Mouse (Mus musculus): ENCODE data around the gene Smim4.

Gene Smim4

GRCm38 (mm10) chr14:31114011-31114410 is 14.7 kb downstream of the Smim4 start:
- no peak for DNase-seq

GRCm38 (mm10) chr14:31112187-31112586 is 16.6 kb downstream of the Smim4 start:
- DNase-seq: no peak

- no peak for DNase-seq
These were observed 18.1 kb downstream of the Smim4 start for GRCm38 (mm10) chr14:31110613-31111012.

GRCm38 (mm10) chr14:31105156-31105555 is 23.6 kb downstream of the Smim4 start:
- DNase-seq: no peak

- DNase-seq: no peak
These were observed 38.8 kb downstream of the Smim4 start for GRCm38 (mm10) chr14:31089918-31090317.

- DNase-seq: no peak
These were observed 40.2 kb downstream of the Smim4 start for GRCm38 (mm10) chr14:31088515-31088914.

- DNase-seq: peak; percentile 18 to 24
These were observed 41.3 kb downstream of the Smim4 start for GRCm38 (mm10) chr14:31087433-31087832.

- DNase-seq: no peak
These were observed 47.6 kb downstream of the Smim4 start for GRCm38 (mm10) chr14:31081147-31081546.

GRCm38 (mm10) chr14:31079313-31080028 is 49.3 kb downstream of the Smim4 start:
- no peak for DNase-seq

- DNase-seq: no peak
These were observed 50.1 kb downstream of the Smim4 start for GRCm38 (mm10) chr14:31078597-31079208.

- no peak for DNase-seq
These were observed 59.5 kb downstream of the Smim4 start for GRCm38 (mm10) chr14:31069086-31069733.

GRCm38 (mm10) chr14:31062277-31062676 is 66.5 kb downstream of the Smim4 start:
- DNase-seq: peak in 1 of 2 experiments; percentile 11

- DNase-seq: no peak
These were observed 82.9 kb downstream of the Smim4 start for GRCm38 (mm10) chr14:31045817-31046216.

GRCm38 (mm10) chr14:31045296-31045695 is 83.5 kb downstream of the Smim4 start:
- DNase-seq: no peak

Measured in kidney, postnatal 4 days (tissue).